Mouse (Mus musculus): ENCODE measurements around the gene Anks6. TPM values are rescaled to one million over a fixed set of nuclear protein-coding genes. Genes with fewer than 3 reads are reported as not detected.

The Anks6 gene
- polyA plus RNA-seq, 1 experiment from 2014 or later = 0.14 TPM

- peak overlapping the region; percentile 47 for H3K4me2 ChIP-seq (ENCODE audit: low read depth, low read length)
- peaks cover 42% of the 10 kb centered on the region for H3K27me3 ChIP-seq (ENCODE audit: insufficient read depth, low read length)
- no peaks in the 10 kb centered on the region for H3K9me3 ChIP-seq (ENCODE audit: low read length)
- H3K9ac ChIP-seq (replicated peaks) = no peak overlapping the region
- ATAC-seq = no peak
- peaks cover 16% of the 10 kb centered on the region for H3K4me1 ChIP-seq (ENCODE audit: insufficient read depth)
- no peak for DNase-seq
- no peaks in the 10 kb centered on the region for H3K36me3 ChIP-seq (replicated peaks; ENCODE audit: insufficient read depth, low read length)
- TF ChIP-seq EP300 (IDR thresholded peaks at IDR 0.05; ENCODE audit: low read depth) (no peak), CTCF (IDR thresholded peaks at IDR 0.05; ENCODE audit: low read depth) (no peak)
- no peak overlapping the region for H3K27ac ChIP-seq (ENCODE audit: low read depth)
- 63% methylated on average over 4 of the region's 4 CpGs for WGBS (ENCODE audit: insufficient replicate concordance)
- H3K4me3 ChIP-seq (ENCODE audit: low read depth, low read length) = no peak overlapping the region
Observed at GRCm38 (mm10) chr4:46988824-46989223, 68.4 kb downstream of the Anks6 start.

DNA sequence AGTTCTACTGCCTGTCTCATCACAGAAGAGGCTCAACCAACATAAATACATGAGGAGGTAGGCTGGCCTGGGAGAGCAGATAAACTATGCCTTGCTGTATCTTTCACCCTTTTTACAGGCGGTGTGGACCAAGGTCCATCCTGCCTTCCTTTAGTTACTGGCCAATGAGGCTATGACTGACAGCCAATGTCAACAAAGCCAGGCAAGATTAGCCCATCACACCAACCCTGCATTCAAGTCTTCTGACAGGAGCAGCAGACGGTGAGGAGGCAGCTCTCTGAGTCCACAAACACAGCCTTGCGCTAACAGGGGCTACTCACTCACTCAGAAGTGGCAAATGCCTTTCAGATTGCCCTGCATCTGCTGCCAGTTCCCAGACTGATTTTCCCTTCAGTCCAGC, 69.0 kb downstream of the Anks6 start:
- no peak overlapping the region for H3K4me3 ChIP-seq (ENCODE audit: low read depth, low read length)
- TF ChIP-seq CTCF (IDR thresholded peaks at IDR 0.05; ENCODE audit: low read depth) (no peak), EP300 (IDR thresholded peaks at IDR 0.05; ENCODE audit: low read depth) (no peak)
- peaks cover 16% of the 10 kb centered on the region for H3K4me1 ChIP-seq (ENCODE audit: insufficient read depth)
- H3K27me3 ChIP-seq (ENCODE audit: insufficient read depth, low read length) = peaks cover 36% of the 10 kb centered on the region
- H3K9me3 ChIP-seq (ENCODE audit: low read length) = no peaks in the 10 kb centered on the region
- no peak overlapping the region for H3K9ac ChIP-seq (replicated peaks)
- H3K36me3 ChIP-seq (replicated peaks; ENCODE audit: insufficient read depth, low read length) = no peaks in the 10 kb centered on the region
- peak overlapping the region; percentile 71 for H3K27ac ChIP-seq (ENCODE audit: low read depth)
- H3K4me2 ChIP-seq (ENCODE audit: low read depth, low read length) = peak overlapping the region; percentile 47
- DNase-seq = no peak
- WGBS (ENCODE audit: insufficient replicate concordance) = 35% methylated on average over 3 of the region's 3 CpGs
- ATAC-seq = peak; percentile 84

GRCm38 (mm10) chr4:46987809-46988208, 69.4 kb downstream of the Anks6 start:
- no peak overlapping the region for H3K9ac ChIP-seq (replicated peaks)
- ATAC-seq (peak; percentile 84), DNase-seq (peak; percentile 40)
- H3K27me3 ChIP-seq (ENCODE audit: insufficient read depth, low read length) = peaks cover 32% of the 10 kb centered on the region
- H3K36me3 ChIP-seq (replicated peaks; ENCODE audit: insufficient read depth, low read length) = no peaks in the 10 kb centered on the region
- H3K4me2 ChIP-seq (ENCODE audit: low read depth, low read length) = peak overlapping the region; percentile 47
- peaks cover 16% of the 10 kb centered on the region for H3K4me1 ChIP-seq (ENCODE audit: insufficient read depth)
- H3K4me3 ChIP-seq (ENCODE audit: low read depth, low read length) = no peak overlapping the region
- H3K9me3 ChIP-seq (ENCODE audit: low read length) = no peaks in the 10 kb centered on the region
- peak overlapping the region; percentile 71 for H3K27ac ChIP-seq (ENCODE audit: low read depth)
- TF ChIP-seq CTCF (IDR thresholded peaks at IDR 0.05; ENCODE audit: low read depth) = no peak
- peak; percentile 22; the same call in 1 of the 2 replicates for TF ChIP-seq EP300 (IDR thresholded peaks at IDR 0.05; ENCODE audit: low read depth)
- 59% methylated on average over 6 of the region's 6 CpGs for WGBS (ENCODE audit: insufficient replicate concordance)

DNA sequence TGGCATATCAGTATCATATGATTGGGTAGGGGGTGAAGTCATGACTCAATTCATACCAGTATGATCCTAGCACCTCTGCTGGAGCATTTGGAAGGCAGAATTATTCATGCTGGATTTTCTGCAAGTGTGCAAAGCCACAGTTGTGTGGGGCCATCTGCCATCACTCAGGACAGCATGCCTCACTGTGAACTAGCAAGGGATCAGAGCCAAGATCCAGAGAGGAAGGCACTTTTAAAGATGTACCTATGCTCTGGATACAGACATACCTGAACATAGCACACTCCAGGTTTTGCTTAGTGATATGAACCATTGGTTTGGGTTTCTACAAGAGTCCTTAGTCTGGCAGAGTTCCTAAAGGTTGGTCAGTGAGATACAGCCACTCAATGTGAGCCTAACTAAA, 71.2 kb downstream of the Anks6 start:
- no peak overlapping the region for H3K27ac ChIP-seq (ENCODE audit: low read depth)
- no peak overlapping the region for H3K4me3 ChIP-seq (ENCODE audit: low read depth, low read length)

DNA sequence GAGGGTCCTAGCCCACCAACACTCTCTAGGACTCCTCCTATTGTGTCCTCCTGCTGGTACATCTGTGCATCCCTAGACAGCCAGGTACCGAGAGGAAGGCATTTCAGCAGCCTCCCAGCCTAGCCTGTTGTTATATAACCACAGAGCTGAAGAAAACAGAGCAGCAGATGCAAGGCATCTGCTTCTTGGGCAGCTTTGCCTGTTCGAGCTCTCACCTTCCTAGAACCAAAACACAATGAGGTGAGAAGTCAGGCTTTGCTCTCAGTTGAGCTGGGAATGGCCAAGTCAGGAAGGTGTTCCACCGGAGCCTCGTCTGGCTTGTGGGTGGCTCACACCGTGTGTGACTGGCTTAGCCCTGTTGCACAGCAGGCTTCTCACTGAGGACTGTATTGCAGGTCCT, 74.3 kb downstream of the Anks6 start:
- Histone ChIP-seq H3K9ac (replicated peaks) (no peak overlapping the region), H3K4me2 (ENCODE audit: low read depth, low read length) (no peak overlapping the region), H3K36me3 (replicated peaks; ENCODE audit: insufficient read depth, low read length) (no peaks in the 10 kb centered on the region), H3K4me1 (ENCODE audit: insufficient read depth) (no peaks in the 10 kb centered on the region; the same call in 1 of the 2 replicates), H3K27ac (ENCODE audit: low read depth) (no peak overlapping the region), H3K4me3 (ENCODE audit: low read depth, low read length) (no peak overlapping the region), H3K27me3 (ENCODE audit: insufficient read depth, low read length) (no peaks in the 10 kb centered on the region; the same call in 1 of the 2 replicates), H3K9me3 (ENCODE audit: low read length) (no peaks in the 10 kb centered on the region)
- no peak for ATAC-seq
- TF ChIP-seq EP300 (IDR thresholded peaks at IDR 0.05; ENCODE audit: low read depth) (no peak), CTCF (IDR thresholded peaks at IDR 0.05; ENCODE audit: low read depth) (no peak)
- DNase-seq = no peak
- 56% methylated on average over 5 of the region's 5 CpGs for WGBS (ENCODE audit: insufficient replicate concordance)

More for the DNA sequence above, 71.2 kb downstream of the Anks6 start:
- Histone ChIP-seq H3K4me1 (ENCODE audit: insufficient read depth) (peaks cover 15% of the 10 kb centered on the region), H3K4me2 (ENCODE audit: low read depth, low read length) (no peak overlapping the region), H3K36me3 (replicated peaks; ENCODE audit: insufficient read depth, low read length) (no peaks in the 10 kb centered on the region), H3K9me3 (ENCODE audit: low read length) (no peaks in the 10 kb centered on the region), H3K27me3 (ENCODE audit: insufficient read depth, low read length) (peaks cover 18% of the 10 kb centered on the region), H3K9ac (replicated peaks) (no peak overlapping the region)
- no peak for TF ChIP-seq EP300 (IDR thresholded peaks at IDR 0.05; ENCODE audit: low read depth)
- no peak for TF ChIP-seq CTCF (IDR thresholded peaks at IDR 0.05; ENCODE audit: low read depth)
- no peak for ATAC-seq
- DNase-seq = no peak

- no peaks in the 10 kb centered on the region for H3K36me3 ChIP-seq (replicated peaks; ENCODE audit: insufficient read depth, low read length)
- H3K9ac ChIP-seq (replicated peaks) = no peak overlapping the region
- H3K27me3 ChIP-seq (ENCODE audit: insufficient read depth, low read length) = no peaks in the 10 kb centered on the region
- 77% methylated on average over 4 of the region's 4 CpGs for WGBS (ENCODE audit: insufficient replicate concordance)
- H3K27ac ChIP-seq (ENCODE audit: low read depth) = no peak overlapping the region
- H3K4me3 ChIP-seq (ENCODE audit: low read depth, low read length) = no peak overlapping the region
- DNase-seq (no peak), ATAC-seq (no peak)
- H3K4me2 ChIP-seq (ENCODE audit: low read depth, low read length) = no peak overlapping the region
- H3K4me1 ChIP-seq (ENCODE audit: insufficient read depth) = no peaks in the 10 kb centered on the region; the same call in 1 of the 2 replicates
- H3K9me3 ChIP-seq (ENCODE audit: low read length) = no peaks in the 10 kb centered on the region
- TF ChIP-seq CTCF (IDR thresholded peaks at IDR 0.05; ENCODE audit: low read depth) (no peak), EP300 (IDR thresholded peaks at IDR 0.05; ENCODE audit: low read depth) (no peak)
Observed at GRCm38 (mm10) chr4:46982094-46982493, 75.1 kb downstream of the Anks6 start.

- Histone ChIP-seq H3K27ac (ENCODE audit: low read depth) (no peak overlapping the region), H3K27me3 (ENCODE audit: insufficient read depth, low read length) (no peaks in the 10 kb centered on the region), H3K9me3 (ENCODE audit: low read length) (no peaks in the 10 kb centered on the region), H3K4me1 (ENCODE audit: insufficient read depth) (no peaks in the 10 kb centered on the region), H3K36me3 (replicated peaks; ENCODE audit: insufficient read depth, low read length) (no peaks in the 10 kb centered on the region), H3K9ac (replicated peaks) (no peak overlapping the region), H3K4me2 (ENCODE audit: low read depth, low read length) (no peak overlapping the region), H3K4me3 (ENCODE audit: low read depth, low read length) (no peak overlapping the region)
- no peak for DNase-seq
- TF ChIP-seq CTCF (IDR thresholded peaks at IDR 0.05; ENCODE audit: low read depth) = peak; percentile 31
- no peak for TF ChIP-seq EP300 (IDR thresholded peaks at IDR 0.05; ENCODE audit: low read depth)
- ATAC-seq = no peak
- 75% methylated on average over 6 of the region's 6 CpGs for WGBS (ENCODE audit: insufficient replicate concordance)
Observed at GRCm38 (mm10) chr4:46978371-46978770, 78.9 kb downstream of the Anks6 start.

All from liver, postnatal 0 days (tissue).